Mouse (Mus musculus): Measurements from ENCODE around the gene Fgfr2. TPM values are rescaled to one million over a fixed set of nuclear protein-coding genes. Genes with fewer than 3 reads are reported as not detected.

Gene Fgfr2
- polyA plus RNA-seq, 1 experiment: 0.17 TPM

DNA sequence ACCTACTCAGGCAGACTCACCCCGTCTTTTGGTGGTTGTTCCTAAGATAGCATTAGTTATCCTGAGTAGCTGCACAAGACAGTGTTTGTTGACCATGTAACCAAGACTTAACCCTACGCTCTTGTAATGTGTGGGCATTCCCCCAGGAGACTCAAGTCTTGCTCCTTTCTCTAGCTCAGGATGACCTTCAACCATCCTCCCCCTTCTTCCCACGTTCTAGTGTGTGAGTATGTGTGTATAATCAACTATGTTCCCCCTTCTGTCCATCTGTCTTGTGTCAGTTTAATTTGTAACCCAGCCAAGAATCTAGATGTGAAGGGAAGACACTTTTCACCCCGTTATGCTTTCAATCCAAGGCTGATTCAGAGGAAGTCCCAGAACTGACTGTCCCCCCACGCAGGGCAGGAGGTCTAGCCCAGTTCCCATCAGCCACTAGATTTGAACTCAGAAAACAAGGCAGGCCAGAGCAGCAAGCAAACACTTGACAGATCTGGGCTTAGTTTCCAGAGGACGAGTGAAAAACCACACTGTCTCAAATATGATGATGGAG, 815.4 kb downstream of the Fgfr2 start:
- no peaks in the 10 kb centered on the region for H3K27me3 ChIP-seq (ENCODE audit: control insufficient read depth, insufficient read depth, insufficient read length)
- H3K36me3 ChIP-seq (ENCODE audit: control insufficient read depth, insufficient read depth): no peaks in the 10 kb centered on the region
- no peak overlapping the region for H3K4me3 ChIP-seq
- TF ChIP-seq TCF3 (IDR thresholded peaks at IDR 0.05; ENCODE audit: insufficient read length, low read depth) (no peak), MAX (IDR thresholded peaks at IDR 0.05; ENCODE audit: low read depth) (no peak), MYOG (IDR thresholded peaks at IDR 0.05; ENCODE audit: control insufficient read depth in 1 of 3, insufficient read depth in 1 of 3, insufficient read length in 2 of 3, low read depth in 2 of 3) (no peak), SRF (IDR thresholded peaks at IDR 0.05; ENCODE audit: control insufficient read depth, insufficient read length, low read depth) (no peak), POLR2AphosphoS2 (IDR thresholded peaks at IDR 0.05; ENCODE audit: insufficient read length, low read depth) (no peak), REST (IDR thresholded peaks at IDR 0.05; ENCODE audit: insufficient read depth, insufficient read length) (no peak), E2F4 (IDR thresholded peaks at IDR 0.05; ENCODE audit: insufficient read depth) (no peak), USF1 (IDR thresholded peaks at IDR 0.05; ENCODE audit: low read depth) (no peak), POLR2A (IDR thresholded peaks at IDR 0.05; ENCODE audit: insufficient read length, low read depth) (no peak), CEBPB (IDR thresholded peaks at IDR 0.05; ENCODE audit: insufficient read depth, poor library complexity, severe bottlenecking) (no peak), TCF12 (IDR thresholded peaks at IDR 0.05; ENCODE audit: insufficient read depth, poor library complexity, severe bottlenecking) (no peak), MYOD1 (IDR thresholded peaks at IDR 0.05; ENCODE audit: control insufficient read depth in 1 of 3, insufficient read length in 2 of 3, low read depth in 2 of 3) (no peak)
- no peak overlapping the region for H3K4me2 ChIP-seq (ENCODE audit: low read depth)
- no peak overlapping the region for H3ac ChIP-seq (ENCODE audit: control insufficient read depth, insufficient read length)
- H3K79me2 ChIP-seq (ENCODE audit: control insufficient read depth, insufficient read depth): peaks cover 79% of the 10 kb centered on the region

DNA sequence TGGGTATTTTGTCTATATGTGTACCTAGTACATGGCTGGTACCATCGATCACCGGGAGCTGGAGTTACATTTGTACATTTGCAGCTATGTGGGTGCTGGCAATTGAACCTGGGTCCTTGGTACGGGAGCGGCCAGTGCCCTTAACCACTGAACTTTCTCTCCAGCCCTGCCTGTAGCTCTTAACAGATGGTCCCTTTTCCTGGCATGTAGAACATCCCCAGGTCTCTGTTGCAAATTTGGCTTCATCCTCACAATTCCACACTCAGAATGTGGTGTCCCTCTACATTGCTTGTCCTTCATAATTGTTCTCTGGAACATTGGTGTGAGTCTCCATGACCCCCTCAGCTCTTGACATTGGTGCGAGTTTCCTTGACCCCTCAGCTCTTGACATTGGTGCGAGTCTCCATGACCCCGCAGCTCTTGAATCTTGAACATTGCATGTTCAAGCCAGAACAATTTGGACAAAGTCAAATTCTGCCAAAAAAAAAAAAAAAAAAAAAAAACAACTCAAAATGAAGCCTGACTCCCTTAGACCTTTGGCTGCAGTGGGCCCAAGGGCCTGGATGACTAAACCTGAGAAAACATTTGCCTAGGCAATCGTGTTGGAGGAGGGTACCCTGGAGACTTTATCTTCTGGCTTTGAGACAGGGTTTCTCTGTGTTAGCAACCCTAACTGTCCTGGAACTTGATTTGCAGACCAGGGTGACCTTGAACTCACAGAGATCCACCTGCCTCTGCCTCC, 816.3 kb downstream of the Fgfr2 start:
- H3K36me3 ChIP-seq (ENCODE audit: control insufficient read depth, insufficient read depth): no peaks in the 10 kb centered on the region
- H3K27me3 ChIP-seq (ENCODE audit: control insufficient read depth, insufficient read depth, insufficient read length): no peaks in the 10 kb centered on the region
- H3K4me3 ChIP-seq: no peak overlapping the region
- no peak overlapping the region for H3ac ChIP-seq (ENCODE audit: control insufficient read depth, insufficient read length)
- TF ChIP-seq POLR2A (IDR thresholded peaks at IDR 0.05; ENCODE audit: insufficient read length, low read depth): no peak
- TF ChIP-seq MYOD1 (IDR thresholded peaks at IDR 0.05; ENCODE audit: control insufficient read depth in 1 of 3, insufficient read length in 2 of 3, low read depth in 2 of 3): no peak
- TF ChIP-seq E2F4 (IDR thresholded peaks at IDR 0.05; ENCODE audit: insufficient read depth): no peak
- TF ChIP-seq POLR2AphosphoS2 (IDR thresholded peaks at IDR 0.05; ENCODE audit: insufficient read length, low read depth): no peak
- TF ChIP-seq REST (IDR thresholded peaks at IDR 0.05; ENCODE audit: insufficient read depth, insufficient read length): no peak
- no peak for TF ChIP-seq TCF3 (IDR thresholded peaks at IDR 0.05; ENCODE audit: insufficient read length, low read depth)
- no peak for TF ChIP-seq USF1 (IDR thresholded peaks at IDR 0.05; ENCODE audit: low read depth)
- TF ChIP-seq MYOG (IDR thresholded peaks at IDR 0.05; ENCODE audit: control insufficient read depth in 1 of 3, insufficient read depth in 1 of 3, insufficient read length in 2 of 3, low read depth in 2 of 3): no peak
- TF ChIP-seq CEBPB (IDR thresholded peaks at IDR 0.05; ENCODE audit: insufficient read depth, poor library complexity, severe bottlenecking): no peak
- no peak for TF ChIP-seq SRF (IDR thresholded peaks at IDR 0.05; ENCODE audit: control insufficient read depth, insufficient read length, low read depth)
- TF ChIP-seq TCF12 (IDR thresholded peaks at IDR 0.05; ENCODE audit: insufficient read depth, poor library complexity, severe bottlenecking): no peak
- no peak for TF ChIP-seq MAX (IDR thresholded peaks at IDR 0.05; ENCODE audit: low read depth)
- H3K79me2 ChIP-seq (ENCODE audit: control insufficient read depth, insufficient read depth): peaks cover 74% of the 10 kb centered on the region
- no peak overlapping the region for H3K4me2 ChIP-seq (ENCODE audit: low read depth)

GRCm38 (mm10) chr7:132305492-132306375, 817.4 kb downstream of the Fgfr2 start:
- H3K79me2 ChIP-seq (ENCODE audit: control insufficient read depth, insufficient read depth): peaks cover 76% of the 10 kb centered on the region
- no peaks in the 10 kb centered on the region for H3K36me3 ChIP-seq (ENCODE audit: control insufficient read depth, insufficient read depth)
- no peak overlapping the region for H3K4me3 ChIP-seq
- H3K4me2 ChIP-seq (ENCODE audit: low read depth): peak overlapping the region; percentile 20
- no peak for TF ChIP-seq E2F4 (IDR thresholded peaks at IDR 0.05; ENCODE audit: insufficient read depth)
- TF ChIP-seq REST (IDR thresholded peaks at IDR 0.05; ENCODE audit: insufficient read depth, insufficient read length): no peak
- no peak for TF ChIP-seq SRF (IDR thresholded peaks at IDR 0.05; ENCODE audit: control insufficient read depth, insufficient read length, low read depth)
- TF ChIP-seq USF1 (IDR thresholded peaks at IDR 0.05; ENCODE audit: low read depth): no peak
- TF ChIP-seq POLR2AphosphoS2 (IDR thresholded peaks at IDR 0.05; ENCODE audit: insufficient read length, low read depth): no peak
- TF ChIP-seq POLR2A (IDR thresholded peaks at IDR 0.05; ENCODE audit: insufficient read length, low read depth): no peak
- no peak for TF ChIP-seq MAX (IDR thresholded peaks at IDR 0.05; ENCODE audit: low read depth)
- TF ChIP-seq MYOG (IDR thresholded peaks at IDR 0.05; ENCODE audit: control insufficient read depth in 1 of 3, insufficient read depth in 1 of 3, insufficient read length in 2 of 3, low read depth in 2 of 3): peak in 1 of 3 experiments; percentile 52
- TF ChIP-seq TCF3 (IDR thresholded peaks at IDR 0.05; ENCODE audit: insufficient read length, low read depth): no peak
- peak in 1 of 3 experiments; percentile 53 for TF ChIP-seq MYOD1 (IDR thresholded peaks at IDR 0.05; ENCODE audit: control insufficient read depth in 1 of 3, insufficient read length in 2 of 3, low read depth in 2 of 3)
- no peaks in the 10 kb centered on the region for H3K27me3 ChIP-seq (ENCODE audit: control insufficient read depth, insufficient read depth, insufficient read length)
- H3ac ChIP-seq (ENCODE audit: control insufficient read depth, insufficient read length): no peak overlapping the region

DNA sequence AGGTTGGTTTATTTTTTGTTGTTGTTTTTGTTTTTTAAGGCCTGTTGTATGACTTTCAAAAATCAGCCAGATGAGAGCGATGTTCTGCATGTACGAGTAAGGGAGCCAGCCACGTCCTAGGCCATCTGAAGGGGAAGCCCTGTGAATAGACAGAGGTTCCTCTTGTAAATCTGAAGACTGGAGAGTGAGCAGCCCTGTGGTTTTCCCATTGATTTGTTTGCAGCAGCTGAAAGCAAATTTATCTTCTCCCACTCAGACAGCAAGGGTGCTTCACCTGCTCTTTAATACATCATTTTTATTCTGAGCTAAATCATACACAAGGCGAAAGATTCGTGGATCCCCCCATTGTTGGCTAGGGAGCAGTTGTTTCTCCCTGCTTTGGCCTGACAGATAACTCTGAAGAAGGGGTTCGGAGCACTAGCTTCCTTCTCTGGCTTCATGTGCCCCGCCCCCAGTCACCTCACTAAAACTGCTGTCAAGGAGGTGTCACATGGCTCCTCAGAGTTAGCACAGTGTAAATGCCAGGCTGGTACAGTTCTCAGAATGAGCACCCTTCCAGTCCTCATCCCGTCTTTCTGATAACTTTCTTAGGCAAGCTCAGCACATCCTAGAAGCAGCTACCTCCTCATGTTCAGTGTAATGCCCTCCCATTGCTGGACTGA, 818.6 kb downstream of the Fgfr2 start:
- H3ac ChIP-seq (ENCODE audit: control insufficient read depth, insufficient read length): no peak overlapping the region
- TF ChIP-seq MYOG (IDR thresholded peaks at IDR 0.05; ENCODE audit: control insufficient read depth in 1 of 3, insufficient read depth in 1 of 3, insufficient read length in 2 of 3, low read depth in 2 of 3) (peak in 1 of 3 experiments; percentile 27), TCF12 (IDR thresholded peaks at IDR 0.05; ENCODE audit: insufficient read depth, poor library complexity, severe bottlenecking) (peak; percentile 33), TCF3 (IDR thresholded peaks at IDR 0.05; ENCODE audit: insufficient read length, low read depth) (no peak), MYOD1 (IDR thresholded peaks at IDR 0.05; ENCODE audit: control insufficient read depth in 1 of 3, insufficient read length in 2 of 3, low read depth in 2 of 3) (peak in 2 of 3 experiments; percentile 18 to 59)

More for the DNA sequence above, 818.6 kb downstream of the Fgfr2 start:
- peak overlapping the region; percentile 20 for H3K4me2 ChIP-seq (ENCODE audit: low read depth)
- H3K27me3 ChIP-seq (ENCODE audit: control insufficient read depth, insufficient read depth, insufficient read length): no peaks in the 10 kb centered on the region
- peaks cover 76% of the 10 kb centered on the region for H3K79me2 ChIP-seq (ENCODE audit: control insufficient read depth, insufficient read depth)
- no peaks in the 10 kb centered on the region for H3K36me3 ChIP-seq (ENCODE audit: control insufficient read depth, insufficient read depth)
- no peak overlapping the region for H3K4me3 ChIP-seq
